Mouse (Mus musculus) lung, embryonic 15.5 days (tissue): ENCODE results near the gene Cd151. TPM values are rescaled to one million over a fixed set of nuclear protein-coding genes. Genes with fewer than 3 reads are reported as not detected.

Experiments
- ATAC-seq: fragments of 200-750 bp; cut with Nextera tagmentation; 2 replicates; pipeline ENCODE4 v1.8.0; 2017; ENCODE audit warnings: moderate number of reproducible peaks, borderline replicate concordance; ENCODE audit not compliant: low FRiP score, low TSS enrichment; ENCODE audit errors: extremely low read depth
- H3K27ac ChIP-seq: fragments of 300-500 bp; sonication (generic); 2 replicates; pipeline ENCODE4 v1.5.1; 2015; ENCODE audit warnings: moderate library complexity, mild to moderate bottlenecking, inconsistent platforms
- H3K27me3 ChIP-seq: fragments of 300-500 bp; sonication (generic); 2 replicates; pipeline ENCODE4 v1.6.1; 2015; ENCODE audit warnings: inconsistent platforms
- H3K36me3 ChIP-seq: fragments of 300-500 bp; sonication (generic); 2 replicates; pipeline ENCODE4 v1.6.1; 2015; ENCODE audit warnings: inconsistent platforms
- H3K4me1 ChIP-seq: fragments of 300-500 bp; sonication (generic); 2 replicates; pipeline ENCODE4 v1.6.1; 2015; ENCODE audit warnings: inconsistent platforms
- H3K4me2 ChIP-seq: fragments of 300-500 bp; sonication (generic); 2 replicates; pipeline ENCODE4 v1.6.1; 2015; ENCODE audit warnings: inconsistent platforms, mild to moderate bottlenecking, moderate library complexity
- H3K4me3 ChIP-seq: fragments of 300-500 bp; sonication (generic); 2 replicates; pipeline ENCODE4 v1.5.1; 2015; ENCODE audit warnings: mild to moderate bottlenecking, inconsistent platforms
- H3K9ac ChIP-seq: fragments of 300-500 bp; sonication (generic); 2 replicates; pipeline ENCODE4 v1.6.1; 2015; ENCODE audit warnings: inconsistent platforms
- H3K9me3 ChIP-seq: fragments of 300-500 bp; sonication (generic); 2 replicates; pipeline ENCODE4 v1.6.1; 2016; ENCODE audit warnings: inconsistent platforms
- WGBS: fragments of 180-500 bp; shearing (Covaris S2); methylation state at CpG from one replicate; pipeline ENCODE4 v1.1.7; 2015; 5-methylcytosine and 5-hydroxymethylcytosine counted together
- polyA plus RNA-seq: library from polyadenylated mRNA; unstranded; fragments of >200 nt; fragmentation: Nextera tagmentation; extraction: Ambion mirVana; gene quantifications from 2 replicates; pipeline ENCODE4 v1.2.1, GENCODE M21; 2015

Cd151 gene
- polyA plus RNA-seq, 1 experiment from 2014 or later, result 30.7 TPM

- Histone ChIP-seq H3K4me3 (no peak overlapping the region), H3K27ac (peak overlapping the region; percentile 99), H3K36me3 (no peaks in the 10 kb centered on the region), H3K27me3 (peaks cover 11% of the 10 kb centered on the region; the same call in 1 of the 2 replicates), H3K4me2 (peak overlapping the region; percentile 87), H3K9me3 (no peaks in the 10 kb centered on the region), H3K4me1 (peaks cover 64% of the 10 kb centered on the region), H3K9ac (peak overlapping the region; percentile 9; the same call in 1 of the 2 replicates)
- WGBS, result 37% methylated on average over 5 of the region's 5 CpGs
- ATAC-seq, result no peak
Observed at GRCm38 (mm10) chr7:141478270-141478748, 11.1 kb downstream of the Cd151 start.

GRCm38 (mm10) chr7:141480842-141481497 lies 13.8 kb downstream of the Cd151 start:
- no peaks in the 10 kb centered on the region for H3K36me3 ChIP-seq
- no peaks in the 10 kb centered on the region for H3K9me3 ChIP-seq
- peak overlapping the region; percentile 94 for H3K4me2 ChIP-seq
- no peak overlapping the region for H3K9ac ChIP-seq
- no peak overlapping the region for H3K27ac ChIP-seq
- peaks cover 55% of the 10 kb centered on the region for H3K4me1 ChIP-seq
- peak overlapping the region; percentile 47; the same call in 1 of the 2 replicates for H3K4me3 ChIP-seq
- no peak for ATAC-seq
- peaks cover 11% of the 10 kb centered on the region; the same call in 1 of the 2 replicates for H3K27me3 ChIP-seq
- 8% methylated on average over 10 of the region's 10 CpGs for WGBS

- H3K27me3 ChIP-seq, result peaks cover 11% of the 10 kb centered on the region; the same call in 1 of the 2 replicates
- no peaks in the 10 kb centered on the region for H3K36me3 ChIP-seq
- H3K4me1 ChIP-seq, result peaks cover 50% of the 10 kb centered on the region
- no peak overlapping the region for H3K27ac ChIP-seq
- peak overlapping the region; percentile 47 for H3K4me3 ChIP-seq
- no peaks in the 10 kb centered on the region for H3K9me3 ChIP-seq
- H3K9ac ChIP-seq, result peak overlapping the region; percentile 44
- ATAC-seq, result no peak
- H3K4me2 ChIP-seq, result peak overlapping the region; percentile 94
- under 1% methylated on average over 70 of the region's 81 CpGs for WGBS
Observed at GRCm38 (mm10) chr7:141481498-141482401, 14.6 kb downstream of the Cd151 start.

GRCm38 (mm10) chr7:141482531-141483024 lies 15.4 kb downstream of the Cd151 start:
- ATAC-seq, result no peak
- 21% methylated on average over 11 of the region's 11 CpGs for WGBS
- Histone ChIP-seq H3K4me2 (peak overlapping the region; percentile 94), H3K36me3 (no peaks in the 10 kb centered on the region), H3K4me1 (peaks cover 42% of the 10 kb centered on the region), H3K27me3 (peaks cover 11% of the 10 kb centered on the region; the same call in 1 of the 2 replicates), H3K9me3 (no peaks in the 10 kb centered on the region), H3K4me3 (peak overlapping the region; percentile 47), H3K27ac (no peak overlapping the region), H3K9ac (peak overlapping the region; percentile 44)

GRCm38 (mm10) chr7:141483114-141483653 lies 16.0 kb downstream of the Cd151 start:
- Histone ChIP-seq H3K9ac (no peak overlapping the region), H3K27ac (no peak overlapping the region), H3K36me3 (no peaks in the 10 kb centered on the region), H3K9me3 (no peaks in the 10 kb centered on the region), H3K4me3 (no peak overlapping the region), H3K4me1 (peaks cover 35% of the 10 kb centered on the region), H3K27me3 (peaks cover 11% of the 10 kb centered on the region; the same call in 1 of the 2 replicates), H3K4me2 (no peak overlapping the region)
- no peak for ATAC-seq
- 71% methylated on average over 6 of the region's 6 CpGs for WGBS

- no peak overlapping the region for H3K9ac ChIP-seq
- WGBS, result 80% methylated on average over 5 of the region's 5 CpGs
- ATAC-seq, result no peak
- no peaks in the 10 kb centered on the region for H3K9me3 ChIP-seq
- no peak overlapping the region for H3K27ac ChIP-seq
- no peaks in the 10 kb centered on the region for H3K36me3 ChIP-seq
- no peak overlapping the region for H3K4me2 ChIP-seq
- peaks cover 11% of the 10 kb centered on the region; the same call in 1 of the 2 replicates for H3K27me3 ChIP-seq
- peaks cover 32% of the 10 kb centered on the region for H3K4me1 ChIP-seq
- no peak overlapping the region for H3K4me3 ChIP-seq
Observed at GRCm38 (mm10) chr7:141484186-141485120, 17.3 kb downstream of the Cd151 start.

GRCm38 (mm10) chr7:141485186-141485585 lies 18.0 kb downstream of the Cd151 start:
- Histone ChIP-seq H3K4me3 (no peak overlapping the region), H3K27me3 (peaks cover 11% of the 10 kb centered on the region; the same call in 1 of the 2 replicates), H3K9ac (no peak overlapping the region), H3K9me3 (no peaks in the 10 kb centered on the region), H3K36me3 (0 out of 2 replicates have a peak, but pooled peaks cover 3% of the 10 kb centered on the region), H3K27ac (no peak overlapping the region), H3K4me2 (no peak overlapping the region), H3K4me1 (peaks cover 32% of the 10 kb centered on the region)
- WGBS, result 38% methylated on average over 2 of the region's 2 CpGs
- no peak for ATAC-seq

- H3K9ac ChIP-seq, result no peak overlapping the region
- H3K4me3 ChIP-seq, result no peak overlapping the region
- peaks cover 29% of the 10 kb centered on the region for H3K4me1 ChIP-seq
- 86% methylated on average over 2 of the region's 2 CpGs for WGBS
- H3K27ac ChIP-seq, result no peak overlapping the region
- peaks cover 11% of the 10 kb centered on the region; the same call in 1 of the 2 replicates for H3K27me3 ChIP-seq
- H3K9me3 ChIP-seq, result no peaks in the 10 kb centered on the region
- 0 out of 2 replicates have a peak, but pooled peaks cover 3% of the 10 kb centered on the region for H3K36me3 ChIP-seq
- ATAC-seq, result no peak
- no peak overlapping the region for H3K4me2 ChIP-seq
Observed at GRCm38 (mm10) chr7:141485606-141486005, 18.4 kb downstream of the Cd151 start.

GRCm38 (mm10) chr7:141486239-141486638 lies 19.0 kb downstream of the Cd151 start:
- ATAC-seq, result no peak
- H3K4me3 ChIP-seq, result no peak overlapping the region
- WGBS, result 96% methylated on average over 1 of the region's 1 CpGs
- no peak overlapping the region for H3K4me2 ChIP-seq
- peaks cover 11% of the 10 kb centered on the region; the same call in 1 of the 2 replicates for H3K27me3 ChIP-seq
- no peak overlapping the region for H3K9ac ChIP-seq
- no peak overlapping the region for H3K27ac ChIP-seq
- H3K4me1 ChIP-seq, result peaks cover 23% of the 10 kb centered on the region
- no peaks in the 10 kb centered on the region for H3K9me3 ChIP-seq
- 0 out of 2 replicates have a peak, but pooled peaks cover 3% of the 10 kb centered on the region for H3K36me3 ChIP-seq

GRCm38 (mm10) chr7:141487141-141487540 lies 19.9 kb downstream of the Cd151 start:
- Histone ChIP-seq H3K27me3 (peaks cover 6% of the 10 kb centered on the region; the same call in 1 of the 2 replicates), H3K27ac (no peak overlapping the region), H3K4me1 (peaks cover 14% of the 10 kb centered on the region), H3K9ac (no peak overlapping the region), H3K4me2 (no peak overlapping the region), H3K4me3 (no peak overlapping the region), H3K36me3 (peaks cover 10% of the 10 kb centered on the region), H3K9me3 (no peaks in the 10 kb centered on the region)
- 67% methylated on average over 7 of the region's 7 CpGs for WGBS
- ATAC-seq, result no peak
